Mouse (Mus musculus) embryonic fibroblast, embryonic 13.5 days (primary cell): ENCODE measurements around the gene Pck2.

Source experiments
- CTCF ChIP-seq: IDR thresholded peaks from 2 replicates; pipeline ENCODE4 v1.5.1; 2011; ENCODE audit warnings: mild to moderate bottlenecking, control low read depth, low read length, moderate library complexity, borderline replicate concordance; ENCODE audit not compliant: insufficient read depth
- POLR2A ChIP-seq: IDR thresholded peaks from 2 replicates; pipeline ENCODE4 v1.6.1; 2011; ENCODE audit warnings: low read depth, mild to moderate bottlenecking, control low read depth, low read length, moderate library complexity

DNA sequence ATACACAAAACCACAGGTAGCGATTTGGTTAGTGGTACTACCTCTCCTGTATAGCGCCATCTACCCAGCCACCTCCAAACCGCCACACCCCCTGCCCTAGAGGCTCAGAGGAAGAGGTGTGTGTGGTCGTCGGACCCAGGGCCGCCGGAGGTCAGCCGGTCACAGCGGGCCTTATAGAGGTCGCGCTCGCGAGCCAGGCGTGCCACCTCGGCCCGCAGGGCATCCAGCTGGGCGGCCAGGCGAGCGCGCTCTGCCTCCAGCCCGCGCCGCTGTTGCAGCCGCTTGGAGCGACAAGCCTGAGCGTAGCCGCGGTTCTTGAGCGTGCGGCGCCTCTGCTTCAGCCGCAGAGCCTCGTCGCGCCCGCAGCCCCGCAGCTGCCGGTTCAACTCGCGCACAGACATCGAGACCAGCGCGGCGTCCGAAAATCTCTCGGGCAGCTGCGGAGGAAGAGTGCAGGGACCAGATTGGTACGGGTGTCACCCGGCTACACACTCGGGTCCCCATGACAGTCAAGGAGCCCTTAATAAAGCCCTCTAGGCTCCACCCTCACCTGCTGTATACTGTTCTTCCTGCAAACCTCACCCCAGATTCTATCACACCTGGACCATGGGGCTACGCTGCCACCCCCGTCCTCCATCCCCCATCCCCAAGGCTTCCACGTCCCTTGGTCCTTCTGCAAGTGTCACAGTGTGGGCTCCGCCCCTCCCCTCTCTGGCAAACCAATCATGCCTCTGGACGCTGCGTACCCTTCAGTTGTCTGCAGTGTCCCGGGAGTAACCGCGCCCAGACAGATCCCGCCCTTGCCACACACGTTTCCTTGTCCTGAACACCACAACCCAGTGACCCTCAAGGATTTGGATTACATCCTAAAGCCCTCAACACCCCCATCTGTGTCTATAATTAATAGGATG is 19.4 kb upstream of the Pck2 start:
- TF ChIP-seq CTCF (no peak), POLR2A (no peak)
